Mouse (Mus musculus): Measurements from ENCODE around the gene Sema3a.
"Not testable (repeated sequence)": the region's sequence is repeated elsewhere in the genome, so short reads cannot be mapped to it uniquely, and the experiment has no call there.

Gene Sema3a

GRCm38 (mm10) chr5:13411920-13412319 is 286.7 kb downstream of the Sema3a start:
- ChIA-PET POLR2A (no interaction called here), CTCF (no interaction called here)

DNA sequence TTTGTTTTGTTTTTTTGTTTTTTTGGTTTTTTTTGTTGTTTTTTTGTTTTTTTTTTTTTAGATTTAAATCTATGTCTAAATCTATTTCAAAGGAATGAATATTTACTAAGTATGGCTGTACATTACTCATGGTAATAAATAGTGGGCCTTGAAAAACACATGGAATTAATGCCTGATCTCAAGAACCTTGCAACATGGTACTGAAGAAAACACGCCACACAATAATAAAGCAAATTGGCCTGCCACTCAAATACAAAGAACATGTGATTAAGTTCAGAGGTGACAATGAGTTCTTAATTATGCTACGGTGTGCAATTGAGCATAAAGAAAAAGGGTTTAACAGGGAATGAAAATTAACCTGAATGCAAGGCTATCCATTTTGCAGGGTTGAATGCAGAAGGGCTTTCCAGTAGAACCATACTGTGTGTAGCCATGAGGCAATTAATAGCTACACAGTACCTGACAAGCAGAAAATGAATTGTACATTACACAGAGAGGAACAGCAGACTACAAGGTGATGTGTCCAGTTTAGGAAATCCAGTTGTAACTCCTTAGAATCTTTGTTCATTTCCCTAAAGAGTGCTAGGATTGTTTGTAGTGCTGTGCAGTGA is 288.8 kb downstream of the Sema3a start:
- POLR2A ChIA-PET, result no interaction called here
- CTCF ChIA-PET, result no interaction called here

- POLR2A ChIA-PET, result interaction anchor here in 1 of 4 experiments (0.6 kb wide), 1 partner anchor 247 kb away, joined by 7 read pairs; no protein-coding TSS in a partner anchor
- CTCF ChIA-PET, result no interaction called here
Measured at GRCm38 (mm10) chr5:13416960-13417710, 291.9 kb downstream of the Sema3a start.

GRCm38 (mm10) chr5:13421276-13421925 is 296.2 kb downstream of the Sema3a start:
- POLR2A ChIA-PET, result no interaction called here
- CTCF ChIA-PET, result no interaction called here

- POLR2A ChIA-PET, result no interaction called here
- CTCF ChIA-PET, result no interaction called here
Measured at GRCm38 (mm10) chr5:13428702-13429101, 303.5 kb downstream of the Sema3a start.

DNA sequence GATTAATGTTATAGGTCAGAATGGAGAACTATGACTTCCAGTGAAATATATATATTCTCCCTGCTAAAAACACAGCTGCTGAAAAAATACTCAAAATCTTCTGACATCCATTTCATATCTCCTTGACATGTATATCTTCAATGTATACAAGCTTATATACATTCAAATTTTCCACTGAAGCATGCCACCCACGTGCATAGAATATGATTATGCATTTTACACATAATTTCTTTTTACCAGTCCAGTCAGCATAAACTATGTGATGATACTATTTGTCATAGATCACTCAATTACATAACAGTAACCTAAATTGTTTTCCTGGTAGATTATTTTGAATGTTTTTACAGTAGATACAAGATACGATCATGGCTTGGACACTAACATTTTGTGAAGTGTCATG is 306.6 kb downstream of the Sema3a start:
- CTCF ChIA-PET, result interaction anchor here in 1 of 4 experiments (0.6 kb wide), 1 partner anchor 8 kb away, joined by 3 read pairs; no protein-coding TSS in a partner anchor

DNA sequence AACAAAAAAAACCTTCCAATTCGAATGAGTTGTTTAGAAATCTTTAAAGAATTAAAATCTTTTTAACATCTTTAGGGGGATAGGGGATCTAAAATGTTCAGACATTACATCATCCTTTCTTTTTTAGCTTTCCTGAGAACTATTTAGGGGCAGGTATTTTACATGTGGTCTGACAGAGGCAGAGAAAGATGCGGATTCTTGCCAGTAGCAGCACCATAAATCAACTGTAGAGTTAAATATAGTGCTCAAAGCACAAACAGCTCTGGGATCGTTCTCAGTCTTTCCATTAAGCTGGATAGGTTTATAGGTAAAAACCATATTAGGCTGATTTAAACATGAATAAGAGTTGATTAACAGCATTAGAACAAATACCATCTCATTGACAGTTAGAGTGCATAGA is 307.4 kb downstream of the Sema3a start:
- POLR2A ChIA-PET, result no interaction called here
- CTCF ChIA-PET, result interaction anchor here in 1 of 4 experiments (0.9 kb wide), 1 partner anchor 813 kb away, joined by 3 read pairs; no protein-coding TSS in a partner anchor

More for the DNA sequence above, 306.6 kb downstream of the Sema3a start:
- POLR2A ChIA-PET, result no interaction called here

DNA sequence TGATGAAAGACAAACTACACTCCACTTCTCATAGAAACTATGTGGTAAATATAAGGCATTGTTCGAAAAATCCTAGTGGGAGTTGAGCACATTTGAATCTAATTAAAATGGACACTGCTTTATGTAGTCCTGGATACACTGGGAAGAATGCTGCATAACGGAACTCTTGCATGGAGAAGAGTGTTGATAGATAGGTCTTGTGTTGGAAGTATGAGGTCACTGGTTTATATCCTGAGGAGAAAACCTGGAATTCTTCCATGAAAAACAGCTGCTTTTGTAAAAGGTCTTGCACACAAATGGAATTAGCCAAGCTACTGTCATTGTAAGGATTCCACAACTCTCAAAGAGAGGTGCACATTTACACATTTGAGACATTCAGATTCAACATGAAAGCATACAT is 308.1 kb downstream of the Sema3a start:
- CTCF ChIA-PET, result interaction anchor here in 1 of 4 experiments (0.9 kb wide), 1 partner anchor 812 kb away, joined by 3 read pairs; no protein-coding TSS in a partner anchor

GRCm38 (mm10) chr5:13441112-13441511 is 315.9 kb downstream of the Sema3a start:
- POLR2A ChIA-PET, result no interaction called here
- CTCF ChIA-PET, result no interaction called here

More for the DNA sequence above, 308.1 kb downstream of the Sema3a start:
- POLR2A ChIA-PET, result no interaction called here

- ChIA-PET POLR2A (interaction anchor here in 1 of 4 experiments (0.7 kb wide), 1 partner anchor 84 kb away, joined by 3 read pairs; no protein-coding TSS in a partner anchor), CTCF (interaction anchor here in 1 of 4 experiments (0.6 kb wide), 1 partner anchor 9 kb away, joined by 3 read pairs; no protein-coding TSS in a partner anchor)
Measured at GRCm38 (mm10) chr5:13460182-13461001, 335.2 kb downstream of the Sema3a start.

DNA sequence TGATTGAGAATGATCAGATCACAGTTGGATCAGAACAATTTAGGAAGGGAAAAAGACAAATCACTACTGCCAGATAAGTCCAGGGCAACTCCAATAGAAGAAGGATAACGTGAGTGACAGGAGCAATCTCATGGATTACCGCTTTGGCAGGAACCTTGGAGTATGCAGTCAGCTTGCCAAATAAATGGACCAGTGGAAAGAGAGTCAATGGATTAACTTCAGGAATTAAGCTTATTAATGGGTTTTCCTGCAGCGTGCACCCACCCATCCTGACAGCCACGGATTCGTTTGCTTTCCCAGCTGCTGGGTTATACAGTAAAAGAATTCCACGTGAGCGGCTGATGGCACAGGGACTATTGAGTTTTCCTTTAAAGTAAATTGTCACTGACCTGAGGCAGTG is 343.6 kb downstream of the Sema3a start:
- POLR2A ChIA-PET, result no interaction called here
- CTCF ChIA-PET, result interaction anchor here in 2 of 4 experiments (0.6 kb wide), 2 partner anchors 8 to 904 kb away, joined by 3 read pairs; no protein-coding TSS in a partner anchor

GRCm38 (mm10) chr5:13469401-13469800 is 344.2 kb downstream of the Sema3a start:
- CTCF ChIA-PET, result interaction anchor here in 2 of 4 experiments (0.6 kb wide), 2 partner anchors 9 to 905 kb away, joined by 3 read pairs; no protein-coding TSS in a partner anchor
- POLR2A ChIA-PET, result no interaction called here

GRCm38 (mm10) chr5:13470057-13470905 is 345.1 kb downstream of the Sema3a start:
- ChIA-PET CTCF (no interaction called here), POLR2A (no interaction called here)

DNA sequence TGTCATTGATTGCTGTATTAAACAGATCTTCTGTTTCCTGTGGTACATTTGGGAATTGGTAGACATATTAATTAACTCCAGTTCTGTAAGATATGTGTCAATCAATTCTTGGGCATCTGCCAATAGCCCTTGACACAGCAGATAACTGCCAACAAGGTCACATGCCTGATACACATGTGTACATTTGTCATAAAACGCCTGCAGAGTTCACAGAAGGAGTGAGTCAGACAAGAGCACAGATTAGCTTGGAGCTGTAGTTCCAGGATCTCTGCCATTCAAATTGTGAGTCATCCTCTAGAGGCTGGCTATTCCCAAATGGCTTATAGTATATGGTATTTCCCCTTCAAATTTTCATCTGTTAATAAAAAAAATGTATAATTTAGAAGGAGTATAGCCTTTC is 352.4 kb downstream of the Sema3a start:
- CTCF ChIA-PET, result no interaction called here
- POLR2A ChIA-PET, result no interaction called here

DNA sequence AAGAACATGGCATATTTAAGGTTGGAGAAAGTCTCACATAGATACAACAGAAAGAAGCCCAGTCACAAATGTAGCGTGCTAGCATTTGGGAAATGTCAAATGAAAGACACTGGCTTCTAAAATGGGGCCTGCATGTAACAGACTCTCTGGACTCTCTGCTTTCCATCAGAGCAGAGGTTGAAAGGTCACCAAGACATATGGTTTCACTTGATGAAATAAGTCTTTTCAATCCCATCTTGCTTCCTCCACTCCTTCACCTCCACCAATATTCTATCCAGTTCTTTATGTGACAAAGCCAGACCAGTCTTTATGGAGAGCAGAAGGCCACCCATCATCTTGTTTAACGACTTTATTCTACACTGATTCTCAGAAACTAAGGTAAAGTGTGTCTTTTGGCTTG is 363.5 kb downstream of the Sema3a start:
- ChIA-PET CTCF (no interaction called here), POLR2A (no interaction called here)

DNA sequence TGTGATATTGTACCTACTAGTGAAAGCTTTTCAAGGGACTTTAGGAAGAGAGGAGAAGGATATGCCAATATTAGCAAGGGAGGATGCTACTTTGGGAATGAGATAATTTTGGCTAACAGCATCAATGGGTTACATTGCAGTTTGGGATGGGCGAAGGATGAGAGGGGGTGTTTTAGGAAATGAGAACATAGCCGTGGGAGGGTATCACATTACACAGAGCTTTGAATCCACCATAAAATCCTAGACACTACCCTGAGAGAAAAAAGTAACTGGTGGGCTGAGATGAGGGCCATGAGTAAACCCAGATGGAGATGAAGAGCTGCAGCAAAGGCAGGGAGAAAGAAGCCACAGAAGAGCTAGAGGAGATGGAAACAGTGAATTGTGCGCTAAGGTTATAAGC is 370.8 kb downstream of the Sema3a start:
- POLR2A ChIA-PET, CTCF ChIA-PET: not testable (repeated sequence)

DNA sequence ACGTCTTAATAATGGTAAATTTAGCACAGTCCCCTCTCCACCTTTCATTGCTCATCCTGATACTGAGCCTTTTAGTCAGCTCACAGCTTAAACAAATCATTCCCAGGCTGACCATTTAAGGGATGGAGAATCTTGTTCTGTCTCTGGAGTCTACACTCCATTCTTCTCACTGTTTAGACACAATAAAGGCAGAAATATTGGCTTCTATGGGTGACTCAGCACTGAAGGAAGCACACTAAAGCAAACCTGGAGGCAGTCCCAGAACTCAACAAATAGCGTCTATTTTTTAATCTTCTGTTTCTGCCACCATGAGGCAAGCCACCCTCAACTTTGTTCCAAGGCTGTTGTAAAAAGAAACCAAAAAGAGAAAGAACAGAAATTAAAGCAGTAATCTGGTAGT is 374.6 kb downstream of the Sema3a start:
- ChIA-PET CTCF (no interaction called here), POLR2A (no interaction called here)

- POLR2A ChIA-PET, result no interaction called here
- CTCF ChIA-PET, result no interaction called here
Measured at GRCm38 (mm10) chr5:13505839-13506499, 380.8 kb downstream of the Sema3a start.

All from embryonic stem cell, embryonic (primary cell).